Mouse (Mus musculus): Measurements from ENCODE around the gene Gm45213.

DNA sequence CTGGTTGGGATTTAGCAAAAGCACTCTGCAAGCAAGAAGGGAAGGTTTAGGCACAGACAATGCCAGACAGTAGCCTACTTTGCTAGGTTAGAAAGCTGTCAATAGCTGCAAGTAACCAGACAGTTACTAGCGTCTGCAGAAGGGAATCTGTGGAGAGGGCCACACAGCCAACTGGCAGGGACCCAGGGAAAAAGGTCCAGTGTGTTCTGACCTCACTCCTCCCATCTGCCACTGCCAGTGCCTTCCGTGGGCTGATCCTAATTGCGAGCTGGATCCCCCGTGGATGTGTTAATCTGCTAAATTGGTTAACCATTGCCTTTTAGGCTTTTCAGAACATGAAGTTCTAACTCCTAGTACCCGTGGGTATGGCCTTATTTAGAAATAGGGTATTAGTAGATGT lies 50.7 kb downstream of the Gm45213 start:
- no peak for TF ChIP-seq CTCF (IDR thresholded peaks at IDR 0.05; ENCODE audit: low read depth, low read length)
- no peak for TF ChIP-seq POLR2A (IDR thresholded peaks at IDR 0.05; ENCODE audit: extremely low read depth, insufficient read depth, low read length)
